Mouse (Mus musculus): ENCODE data around the gene Ubxn6.

- TF ChIP-seq CTCF (conservative IDR thresholded peaks at IDR 0.05; ENCODE audit: low read length): no peak
- TF ChIP-seq NANOG (IDR thresholded peaks at IDR 0.05; ENCODE audit: borderline replicate concordance, low read length): no peak
These were observed 52.5 kb downstream of the Ubxn6 start for GRCm38 (mm10) chr17:56022131-56022988.
